Mouse (Mus musculus) neural tube, embryonic 10.5 days (tissue): Measurements from ENCODE around the gene Camk1d.

Experiments
- DNase-seq: peaks from one replicate; pipeline ENCODE4 v3.0.0-alpha.2; 2017; ENCODE audit warnings: low spot score; ENCODE audit errors: extremely low spot score

Camk1d gene

DNA sequence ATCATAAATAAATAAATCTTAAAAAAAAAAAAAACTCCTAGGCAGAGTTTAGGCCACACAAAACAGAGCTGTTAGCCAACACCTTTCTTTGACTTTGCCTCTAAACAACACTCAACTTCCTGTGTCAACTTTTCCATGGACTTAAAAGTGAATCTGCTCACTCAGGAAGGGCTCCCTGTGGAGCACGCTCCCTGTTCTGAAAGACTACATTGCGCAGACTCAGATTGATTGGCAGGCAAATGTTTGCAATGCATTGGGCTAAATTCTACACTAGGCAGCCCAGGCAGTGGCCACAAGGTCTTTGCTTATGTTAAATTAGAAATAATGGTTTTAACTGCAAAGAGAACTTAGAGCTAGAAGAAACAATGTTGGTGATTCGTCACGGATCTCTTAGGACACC lies 45.4 kb downstream of the Camk1d start:
- DNase-seq = no peak

DNA sequence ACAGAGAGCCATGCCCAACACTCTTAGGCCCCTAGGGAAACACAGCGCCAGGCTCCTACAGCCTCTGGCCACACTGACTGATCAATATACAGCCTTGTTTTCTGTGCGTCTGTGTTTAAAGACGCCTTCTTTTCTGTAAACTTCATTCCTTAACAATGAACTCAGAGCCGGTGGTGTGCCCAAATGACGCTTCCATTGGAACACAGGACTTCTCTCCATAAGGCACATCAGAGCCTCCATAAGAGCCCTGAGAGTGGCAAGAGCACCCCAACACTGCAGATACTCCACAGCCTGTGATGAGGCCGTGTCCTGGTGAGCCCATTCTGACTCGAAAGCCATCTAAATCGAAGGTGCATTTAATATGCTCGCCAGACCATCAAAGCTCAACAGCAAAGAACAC lies 50.8 kb downstream of the Camk1d start:
- DNase-seq = no peak

DNA sequence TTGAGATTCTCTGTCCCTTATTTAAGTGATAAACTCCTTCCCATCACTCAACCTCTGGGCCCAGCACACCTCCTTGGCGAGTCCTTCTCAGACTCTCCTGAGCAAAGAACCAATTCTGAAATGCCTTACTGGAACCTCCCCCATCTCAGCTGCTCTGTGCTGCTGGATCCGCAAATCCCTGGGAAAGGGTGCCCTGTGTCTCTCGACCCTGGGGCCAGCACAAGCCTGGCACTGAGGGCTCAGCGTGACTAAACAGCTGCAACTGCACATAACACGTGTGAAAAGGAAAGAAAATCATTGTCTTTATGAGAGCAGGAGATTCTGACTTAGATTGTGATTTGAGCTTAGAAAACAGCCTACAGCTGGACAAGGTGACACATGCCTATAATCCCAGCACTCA lies 52.4 kb downstream of the Camk1d start:
- no peak for DNase-seq

DNA sequence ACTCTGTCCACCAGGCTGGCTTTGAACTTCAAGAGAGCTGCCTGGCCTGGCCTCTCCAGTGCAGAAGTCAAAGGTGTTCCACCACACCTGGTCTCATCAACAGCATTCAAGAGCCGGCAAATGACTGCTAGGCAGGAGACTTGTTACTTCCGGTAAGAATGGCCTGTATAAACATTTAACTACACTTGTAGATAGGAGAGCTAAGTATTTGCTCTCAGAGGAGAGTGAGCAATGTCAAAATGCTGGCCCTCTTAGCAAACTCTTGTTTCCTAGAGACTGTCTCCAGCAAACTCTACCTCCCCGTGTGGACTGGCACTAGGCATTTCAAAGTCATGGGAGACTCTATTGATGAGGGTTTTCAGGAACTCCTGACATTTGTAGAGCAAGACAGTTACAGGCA lies 56.3 kb downstream of the Camk1d start:
- no peak for DNase-seq

DNA sequence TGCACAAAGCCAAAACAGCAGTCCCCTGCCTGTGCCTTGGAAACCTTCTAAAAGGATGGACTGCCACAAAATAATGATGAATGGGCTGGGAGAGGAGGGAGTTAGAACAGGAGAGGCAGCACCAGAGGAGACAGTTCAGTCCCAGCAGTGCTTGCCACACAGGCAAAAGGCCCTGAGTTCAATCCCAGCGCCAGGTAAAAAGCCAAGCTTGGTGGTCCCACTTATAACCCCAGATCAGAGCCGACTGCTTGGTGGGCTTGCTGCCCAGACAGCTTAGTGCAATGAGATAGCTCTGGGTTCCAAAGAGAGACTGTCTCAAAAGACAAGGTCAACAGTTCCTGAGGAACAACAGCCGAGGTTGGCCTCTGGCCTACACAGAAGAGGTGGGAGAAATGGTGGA lies 58.0 kb downstream of the Camk1d start:
- no peak for DNase-seq

DNA sequence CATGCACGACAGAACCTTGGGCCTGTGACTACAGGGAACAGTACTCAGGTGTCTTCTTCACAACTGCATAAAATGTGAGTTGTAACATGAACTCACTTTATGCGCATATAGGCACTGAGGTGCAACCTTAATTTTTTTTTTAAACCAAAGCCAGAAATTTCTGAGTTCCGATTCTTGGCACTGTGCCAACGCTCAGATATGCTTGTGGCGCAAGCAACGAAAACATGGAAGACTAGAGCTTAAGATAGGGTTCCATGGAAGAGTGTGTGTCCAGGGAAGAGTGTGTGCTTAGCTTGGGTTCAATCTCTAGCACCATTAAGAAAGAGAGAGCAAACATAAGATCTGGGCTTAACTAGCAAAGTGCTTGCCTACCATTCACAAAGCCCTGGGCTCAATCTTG lies 62.2 kb downstream of the Camk1d start:
- DNase-seq = no peak

DNA sequence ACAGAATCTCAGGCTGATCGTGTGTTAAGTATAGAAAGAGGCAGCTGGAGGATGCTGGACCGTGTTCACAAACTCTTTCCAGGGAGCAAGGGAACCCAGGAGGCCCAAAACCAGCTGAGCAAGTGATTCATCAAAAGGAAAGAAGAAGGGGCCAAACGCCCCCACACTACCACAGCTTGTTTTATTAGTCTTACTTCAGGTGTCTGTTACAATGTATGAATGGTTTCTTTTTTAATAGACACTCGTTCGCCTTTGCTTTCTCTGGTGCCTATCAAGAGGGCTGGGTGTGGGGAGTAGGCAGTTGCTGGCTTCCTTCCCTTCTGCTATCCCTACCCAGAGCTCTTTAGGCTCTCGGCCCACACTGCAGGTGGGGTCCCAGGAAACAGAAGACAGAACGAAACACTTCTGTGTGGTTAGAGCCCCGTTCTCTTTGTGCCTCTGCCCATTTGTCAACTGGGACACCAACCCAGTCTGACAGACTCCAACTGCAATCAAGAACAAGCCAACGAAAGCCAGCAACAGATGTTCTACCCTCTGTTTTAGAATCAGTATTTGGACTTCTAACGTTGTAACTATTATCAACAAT lies 62.9 kb downstream of the Camk1d start:
- no peak for DNase-seq

DNA sequence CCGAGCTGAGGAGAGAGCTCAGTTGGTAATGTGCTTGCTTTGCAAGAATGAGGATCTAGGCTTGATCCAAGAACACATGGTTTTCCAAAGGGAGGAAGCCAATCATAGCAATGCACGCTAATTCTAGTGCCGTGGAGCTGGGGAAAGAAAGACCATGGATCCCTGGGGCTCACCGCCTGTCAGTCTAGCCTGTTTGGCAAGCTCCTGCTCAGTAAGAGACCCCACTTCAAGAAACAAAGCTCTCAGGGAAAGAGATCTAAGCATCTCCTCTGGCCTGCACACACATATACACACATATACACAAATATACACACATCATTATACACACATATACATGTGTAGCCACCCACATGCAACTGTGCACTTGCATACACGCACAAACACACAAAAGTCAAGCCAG lies 65.1 kb downstream of the Camk1d start:
- no peak for DNase-seq

DNA sequence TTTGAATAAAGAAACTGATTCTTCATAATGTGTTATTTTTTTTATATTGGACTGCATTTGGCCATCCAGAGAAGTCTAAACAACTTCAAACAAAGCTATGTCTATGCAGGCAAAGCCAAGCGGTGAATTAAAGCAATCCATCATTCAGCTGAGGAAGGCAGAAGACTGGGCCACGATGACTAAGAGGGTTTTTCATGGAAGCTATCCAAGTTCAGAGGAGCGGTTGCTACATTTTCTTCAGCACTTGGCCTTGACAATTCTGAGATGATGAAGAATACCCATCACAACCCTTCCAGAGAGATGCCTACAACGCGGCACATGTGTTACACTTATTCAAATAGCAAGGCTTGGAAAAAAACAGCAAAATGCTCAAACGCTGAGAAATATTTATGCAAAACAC lies 65.6 kb downstream of the Camk1d start:
- DNase-seq = no peak

DNA sequence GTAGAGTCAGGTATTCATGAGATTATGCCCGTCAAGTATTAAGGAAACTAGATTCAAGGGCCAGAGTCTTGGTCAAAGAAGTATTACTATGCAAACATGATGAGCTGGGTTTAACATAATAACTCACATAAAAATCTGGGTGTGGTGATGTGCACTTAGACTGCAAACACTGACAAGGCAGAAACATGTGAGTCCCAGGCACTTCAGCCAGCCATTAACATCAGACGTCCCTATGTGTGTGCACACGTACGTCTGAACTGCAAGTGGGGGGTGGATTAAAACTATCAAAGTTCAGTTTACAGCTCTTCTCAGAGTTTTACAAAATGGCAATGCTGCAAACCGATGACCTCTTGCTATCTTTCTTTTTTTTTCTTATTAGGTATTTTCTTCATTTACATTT lies 68.0 kb downstream of the Camk1d start:
- DNase-seq = no peak

DNA sequence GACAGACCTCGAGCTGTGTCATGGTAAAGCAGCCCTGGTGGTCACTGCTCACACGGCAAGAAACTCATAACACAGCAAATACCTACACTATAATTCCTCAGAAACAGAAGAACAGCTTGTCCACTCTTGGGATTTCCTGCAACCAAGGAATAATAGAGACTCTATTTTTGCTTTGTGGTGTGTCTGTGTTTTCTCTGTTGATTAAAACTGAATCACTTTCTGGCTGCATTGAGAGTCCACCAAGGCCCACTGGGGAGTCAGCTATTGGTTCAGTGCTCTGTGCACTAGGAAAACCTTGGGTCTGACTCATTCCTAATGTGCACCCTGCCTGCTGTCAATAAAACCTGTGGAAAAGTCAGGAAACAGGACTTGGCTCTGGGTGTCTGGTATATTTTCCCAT lies 68.7 kb downstream of the Camk1d start:
- DNase-seq = no peak

DNA sequence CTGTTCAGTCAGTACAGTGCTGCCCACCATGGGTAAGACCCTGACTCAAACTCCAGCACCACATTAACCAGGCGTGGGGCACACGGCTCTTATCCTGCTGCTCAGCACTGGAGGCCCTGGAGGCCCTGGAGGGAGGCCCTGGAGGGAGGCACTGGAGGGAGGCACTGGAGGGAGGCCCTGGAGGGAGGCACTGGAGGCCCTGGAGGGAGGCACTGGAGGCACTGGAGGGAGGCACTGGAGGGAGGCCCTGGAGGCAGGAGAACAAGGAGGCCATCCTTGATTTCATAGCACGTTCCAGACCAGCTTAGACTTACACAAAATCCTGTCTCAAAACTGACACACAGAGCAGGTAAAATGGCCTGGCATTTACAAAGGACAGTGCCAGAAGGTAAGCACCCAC lies 70.4 kb downstream of the Camk1d start:
- DNase-seq = no peak

DNA sequence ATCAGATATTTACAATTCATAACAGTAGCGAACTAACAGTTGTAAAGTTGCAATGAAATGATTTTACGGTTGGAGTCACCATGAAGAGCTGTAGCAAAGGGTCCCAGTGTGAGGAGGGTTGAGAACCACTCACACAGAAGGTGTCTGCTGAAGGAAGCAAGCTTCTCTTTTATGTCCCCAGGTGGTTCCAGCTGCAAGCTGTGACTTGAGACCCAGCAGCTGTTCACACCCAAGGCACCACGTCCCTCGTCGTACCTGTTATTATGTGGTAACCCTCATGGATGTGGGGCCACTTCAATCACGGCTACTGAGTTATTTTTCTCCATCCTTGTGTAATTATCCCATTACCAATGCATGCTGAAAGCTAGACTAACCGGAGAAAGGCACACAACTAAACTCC lies 71.1 kb downstream of the Camk1d start:
- DNase-seq = no peak

DNA sequence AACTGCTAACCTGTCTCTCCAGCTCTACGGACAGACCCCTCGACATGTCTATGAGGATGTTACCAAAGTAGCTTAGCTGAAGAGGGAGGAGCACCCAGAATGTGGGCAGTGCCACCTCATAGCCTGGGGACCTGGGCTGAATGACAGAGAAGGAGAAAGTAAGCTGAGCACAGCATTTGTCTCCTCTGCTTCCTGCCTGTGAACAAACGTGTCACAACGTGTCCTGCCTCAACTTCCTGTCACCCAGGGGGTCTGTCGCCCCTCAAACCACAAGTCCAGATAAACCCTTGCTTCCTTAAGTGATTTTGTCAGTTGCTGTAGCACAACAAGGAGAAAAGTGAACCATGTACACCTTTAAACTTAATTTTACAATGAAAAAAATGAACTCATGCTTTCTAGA lies 71.7 kb downstream of the Camk1d start:
- DNase-seq = no peak

DNA sequence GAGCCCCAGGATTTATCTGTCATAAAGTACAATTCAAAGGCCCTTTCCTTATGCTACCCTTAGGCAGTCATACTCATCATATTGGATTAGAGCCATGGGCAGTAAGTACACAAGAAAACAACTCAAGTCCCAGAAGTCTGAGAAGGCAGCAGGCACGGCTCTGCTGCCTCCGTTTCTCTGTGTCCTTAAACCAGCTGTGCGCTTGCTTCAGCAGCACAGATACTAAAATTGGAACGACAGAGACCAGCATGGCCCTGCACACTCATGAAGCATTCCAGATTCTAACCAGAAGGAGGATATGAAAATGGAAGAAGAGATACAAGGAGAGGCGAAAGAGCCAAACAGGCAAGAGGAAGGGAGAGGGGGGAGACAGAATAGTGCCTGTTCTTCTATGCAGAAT lies 72.6 kb downstream of the Camk1d start:
- no peak for DNase-seq

DNA sequence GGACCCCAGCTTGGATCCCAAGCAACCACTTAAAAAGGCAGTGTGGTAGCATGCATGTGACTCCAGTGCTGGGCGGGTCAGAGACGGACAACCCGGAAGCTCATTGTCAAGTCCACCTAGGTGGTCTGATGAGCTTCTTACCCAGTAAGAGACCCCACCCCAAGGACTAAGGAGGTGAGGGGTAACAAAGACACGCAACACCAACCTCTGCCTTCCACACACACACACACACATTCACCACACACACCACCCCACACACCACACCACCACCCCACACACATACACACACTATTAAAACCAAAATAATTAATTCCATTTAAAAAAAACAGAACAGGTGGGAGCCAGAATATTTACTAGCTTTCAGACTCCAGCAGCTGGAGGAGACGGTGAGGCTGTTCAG lies 73.7 kb downstream of the Camk1d start:
- no peak for DNase-seq

DNA sequence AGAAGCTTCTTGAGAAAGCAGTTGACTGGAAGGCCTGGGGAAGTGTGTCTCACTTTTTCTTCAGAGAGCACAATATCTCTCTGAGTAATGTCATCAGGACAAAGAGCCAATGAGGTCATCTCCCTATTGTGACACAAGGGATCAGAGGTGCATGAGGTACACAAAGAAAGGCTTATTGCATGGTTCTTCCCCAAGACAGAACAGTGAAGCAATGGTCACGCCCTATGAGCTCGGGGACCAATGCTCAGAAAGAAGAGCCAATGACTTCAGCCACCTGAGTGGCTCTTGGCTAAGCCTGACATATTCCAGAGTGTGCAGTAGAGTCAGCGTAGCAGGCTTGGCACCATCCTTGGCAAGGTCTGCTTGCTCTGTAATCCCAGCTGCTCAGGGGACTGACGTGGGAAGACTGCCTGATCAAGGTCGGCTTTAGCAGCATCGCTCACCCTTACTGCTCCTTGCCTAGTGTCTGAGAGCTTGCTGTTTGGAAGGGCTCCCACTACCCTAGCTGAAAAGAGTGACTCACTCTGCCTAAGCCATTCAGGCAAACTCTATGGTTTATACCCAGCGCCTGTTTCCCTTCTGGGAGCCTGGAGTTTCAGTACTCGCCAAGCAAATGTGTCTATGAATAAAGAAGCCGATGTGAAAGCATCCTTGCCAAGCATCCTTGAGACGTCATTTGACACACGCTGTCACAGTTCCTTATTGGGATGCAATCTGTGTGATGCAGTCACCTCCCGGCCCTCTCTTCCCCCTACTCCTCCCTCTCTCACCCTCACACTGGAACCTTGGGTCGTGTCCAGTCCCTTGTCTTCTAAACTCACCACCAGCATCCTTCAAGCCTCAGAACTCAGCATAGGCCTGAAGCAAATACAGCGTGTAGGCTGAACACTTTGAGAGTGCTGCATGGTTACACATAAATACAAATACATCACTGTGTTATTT lies 77.2 kb downstream of the Camk1d start:
- DNase-seq = no peak

DNA sequence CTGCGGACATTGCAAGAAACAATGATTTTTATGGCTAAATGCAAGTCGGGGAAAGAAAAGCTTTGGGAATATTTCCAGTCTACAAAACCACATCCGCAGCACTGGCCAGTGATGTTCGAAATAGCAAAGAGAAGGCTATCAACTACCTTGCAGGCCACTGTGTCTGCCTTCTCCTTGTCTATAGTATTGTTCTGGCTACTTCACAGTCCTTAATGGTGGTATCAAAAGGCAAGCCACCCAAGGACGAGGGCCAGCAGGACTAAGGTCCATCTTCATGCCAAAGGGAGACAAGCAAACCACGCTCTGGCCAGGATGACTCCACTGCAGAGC lies 82.0 kb downstream of the Camk1d start:
- DNase-seq = no peak

DNA sequence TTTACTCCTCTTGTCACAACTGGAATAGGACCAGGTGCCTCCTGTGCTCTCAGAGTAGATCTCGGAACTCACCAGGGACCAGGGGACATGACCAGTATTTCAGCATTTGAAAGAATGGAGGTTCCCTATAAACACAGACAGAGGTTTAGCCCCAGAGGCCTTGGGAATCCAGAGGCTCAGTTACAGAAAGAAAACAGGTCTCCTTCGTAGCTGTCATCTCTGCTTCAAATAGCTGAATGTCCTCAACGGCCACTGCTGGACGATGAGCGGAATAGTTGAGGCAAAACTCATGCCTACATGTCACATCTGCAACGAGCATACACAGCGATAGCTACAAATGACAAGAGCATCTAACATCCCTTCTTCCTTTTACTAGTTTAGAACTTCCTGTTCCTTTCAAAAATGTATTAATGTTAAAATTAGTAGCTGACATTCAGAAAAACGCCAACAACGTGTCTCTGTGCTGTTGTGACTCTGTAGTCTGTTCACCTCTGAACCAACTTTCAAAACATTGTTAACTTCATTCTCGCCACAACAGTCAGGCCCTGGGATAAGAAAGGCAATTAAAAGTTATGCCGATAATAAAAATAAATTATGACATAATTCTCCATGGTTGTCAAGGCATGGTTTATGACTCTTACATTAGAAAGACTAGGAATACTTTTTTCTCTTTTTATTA lies 82.5 kb downstream of the Camk1d start:
- no peak for DNase-seq

DNA sequence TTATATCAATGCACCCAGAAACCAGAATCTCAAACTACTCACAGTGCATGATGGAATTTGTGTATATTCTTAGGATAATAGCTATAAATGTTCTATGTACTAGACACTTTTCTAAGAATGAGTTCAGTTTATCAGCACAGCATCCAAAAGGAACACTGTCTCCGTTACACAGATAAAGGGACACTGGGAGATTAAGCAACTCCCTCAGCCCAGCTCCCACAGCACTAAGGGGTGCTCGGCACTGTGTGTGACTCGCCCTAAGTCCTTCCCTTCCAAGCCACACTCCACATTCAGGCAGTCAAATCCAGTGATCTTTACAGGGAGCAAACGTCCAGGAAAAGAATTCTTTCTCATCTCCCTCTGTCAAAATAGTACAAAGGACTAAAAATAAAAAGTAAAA lies 83.6 kb downstream of the Camk1d start:
- no peak for DNase-seq

DNA sequence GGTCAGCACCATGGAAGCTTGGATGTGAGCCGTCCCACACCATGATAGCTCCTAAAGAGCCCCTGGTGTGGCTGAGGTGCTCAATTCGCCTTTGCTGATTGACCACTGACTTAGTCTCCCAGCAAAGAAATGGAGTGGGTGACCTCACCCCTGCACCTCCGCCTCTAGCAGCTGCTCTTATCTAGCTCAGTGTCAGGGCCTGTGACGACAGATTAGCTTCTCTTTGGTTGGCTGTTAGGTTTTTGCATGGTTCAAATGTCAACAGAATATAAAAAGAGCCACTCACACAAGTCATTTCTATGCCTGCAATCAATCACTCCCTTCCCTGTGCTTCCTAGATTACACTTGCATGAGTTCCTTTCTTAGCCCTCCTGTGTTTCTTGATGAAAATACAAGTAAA lies 89.9 kb downstream of the Camk1d start:
- no peak for DNase-seq

DNA sequence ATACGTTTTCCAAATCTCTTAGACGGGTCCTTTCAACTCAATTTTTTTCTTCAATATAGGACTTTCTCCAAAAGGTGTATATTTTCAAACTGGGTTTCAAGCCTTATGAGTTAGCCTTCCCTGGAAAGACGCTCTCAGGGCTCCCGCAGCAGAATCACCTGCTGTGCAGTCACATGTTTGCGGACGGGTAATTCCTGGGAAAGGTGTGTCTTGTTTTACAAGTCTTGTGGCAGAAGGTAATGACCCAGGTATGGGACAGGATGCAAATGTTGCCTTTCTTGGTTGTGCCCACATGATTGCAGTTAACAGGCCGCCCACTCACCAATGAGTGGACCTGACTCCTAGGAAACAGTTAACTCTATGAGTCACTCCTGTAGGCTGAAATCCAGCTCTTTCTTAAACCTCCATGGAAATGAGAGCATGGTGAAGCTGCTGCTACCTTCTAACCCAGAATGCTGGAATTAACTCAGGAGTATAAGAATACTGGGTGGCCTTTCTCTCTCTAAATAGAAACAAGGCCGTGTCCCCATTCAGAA lies 95.9 kb downstream of the Camk1d start:
- DNase-seq = no peak
